Mouse (Mus musculus) thymus, adult 2 months (tissue): Measurements from ENCODE around the gene Upk1b.

ENCODE experiments used
- CTCF ChIP-seq: fragments of 200-500 bp; IDR thresholded peaks from 2 replicates; pipeline ENCODE4 v1.5.1; 2012; ENCODE audit warnings: mild to moderate bottlenecking, control low read depth, low read length, moderate library complexity, borderline replicate concordance; ENCODE audit not compliant: control insufficient read depth, poor library complexity, insufficient read depth; ENCODE audit errors: extremely low read depth
- POLR2A ChIP-seq: fragments of 200-500 bp; IDR thresholded peaks from 2 replicates; pipeline ENCODE4 v1.6.1; 2012; ENCODE audit warnings: mild to moderate bottlenecking, low read length, control low read depth, moderate library complexity; ENCODE audit not compliant: control insufficient read depth, poor library complexity, insufficient read depth; ENCODE audit errors: extremely low read depth

DNA sequence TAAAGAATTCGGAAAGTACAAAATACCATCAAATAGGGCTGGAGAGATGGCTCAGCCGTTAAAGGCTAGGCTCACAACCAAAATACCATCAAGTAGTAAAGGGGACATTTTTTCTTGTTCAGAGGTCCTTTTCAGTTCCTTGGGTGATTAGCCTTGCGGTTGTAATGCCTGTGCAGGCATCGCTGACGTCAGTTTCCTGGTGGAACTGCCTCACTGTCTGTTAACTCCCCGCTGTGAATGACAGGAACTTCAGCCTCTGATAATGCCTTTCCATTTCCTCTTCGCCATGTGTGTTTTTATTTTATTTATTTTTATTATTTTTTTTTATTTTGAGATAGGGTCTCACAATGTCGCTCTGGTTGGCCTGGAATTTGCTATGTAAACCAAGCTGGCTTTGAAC lies 69.2 kb downstream of the Upk1b start:
- TF ChIP-seq CTCF (no peak), POLR2A (no peak)
